ENCODE assay signal across 9 mouse cellular contexts in genomic region chr1:46018382-46018977, GRCm38 (mm10). TPM values are rescaled to one million over a fixed set of nuclear protein-coding genes. Genes with fewer than 3 reads are reported as not detected.
DNase-seq lines count a peak whose midpoint lies in the region; ATAC-seq lines count a peak whose summit lies in the region.
"Had no signal": no experiment of that assay in that cellular context is flagged by ENCODE, and none has a peak within 500 bp of the region (broad histone marks: within the 10 kb centered on the region; RNA-seq: fewer than 3 reads in every experiment).

No protein-coding gene starts in this region.

- no peak overlapping the region for H3K9ac ChIP-seq in hindbrain, embryonic 12.5 days
- no peak overlapping the region for H3K9ac ChIP-seq in stomach, embryonic 16.5 days (ENCODE audit: low read length)
- H3K9ac ChIP-seq: neural tube, embryonic 12.5 days had no signal

- no peaks in the 10 kb centered on the region for H3K36me3 ChIP-seq in hindbrain, embryonic 10.5 days
- no peaks in the 10 kb centered on the region for H3K36me3 ChIP-seq in hindbrain, embryonic 12.5 days
- H3K36me3 ChIP-seq in embryonic facial prominence, embryonic 10.5 days (replicated peaks): no peaks in the 10 kb centered on the region
- H3K36me3 ChIP-seq in stomach, embryonic 16.5 days (ENCODE audit: control insufficient read depth, insufficient read depth, low read length): no peaks in the 10 kb centered on the region
- H3K36me3 ChIP-seq: neural tube, embryonic 12.5 days had no signal

- ATAC-seq in hindbrain, embryonic 12.5 days (ENCODE audit: low FRiP score): no peak
- 0 out of 2 replicates have a peak, but pooled peaks have one; percentile 47 for ATAC-seq in stomach, embryonic 16.5 days (ENCODE audit: insufficient read depth, low FRiP score)

- DNase-seq in hindbrain, embryonic 10.5 days (ENCODE audit: low spot score): peak; percentile 35
- DNase-seq in ZHBTc4 (ENCODE audit: low read depth, low spot score): peak; percentile 12
- DNase-seq in embryonic facial prominence, embryonic 10.5 days (ENCODE audit: low spot score): peak; percentile 35
- DNase-seq in kidney, postnatal 10 days: peak; percentile 73
- DNase-seq in lung, postnatal 10 days: peak; percentile 63
- DNase-seq in T-cell, adult 2 months (ENCODE audit: low spot score): no peak

- H3K4me3 ChIP-seq in hindbrain, embryonic 10.5 days: no peak overlapping the region
- H3K4me3 ChIP-seq in hindbrain, embryonic 12.5 days: no peak overlapping the region
- no peak overlapping the region for H3K4me3 ChIP-seq in embryonic facial prominence, embryonic 10.5 days
- no peak overlapping the region for H3K4me3 ChIP-seq in stomach, embryonic 16.5 days (replicated peaks; ENCODE audit: low read length)
- H3K4me3 ChIP-seq: neural tube, embryonic 12.5 days had no signal

- no peak overlapping the region for H3K4me2 ChIP-seq in hindbrain, embryonic 12.5 days (replicated peaks)
- H3K4me2 ChIP-seq in stomach, embryonic 16.5 days (ENCODE audit: low read depth, low read length): no peak overlapping the region
- H3K4me2 ChIP-seq: neural tube, embryonic 12.5 days had no signal

- H3K9me3 ChIP-seq in hindbrain, embryonic 10.5 days: no peaks in the 10 kb centered on the region
- H3K9me3 ChIP-seq in hindbrain, embryonic 12.5 days (replicated peaks): no peaks in the 10 kb centered on the region
- no peaks in the 10 kb centered on the region for H3K9me3 ChIP-seq in embryonic facial prominence, embryonic 10.5 days
- H3K9me3 ChIP-seq in stomach, embryonic 16.5 days (replicated peaks; ENCODE audit: control insufficient read depth, low read length): no peaks in the 10 kb centered on the region
- H3K9me3 ChIP-seq: neural tube, embryonic 12.5 days had no signal

- 56% methylated on average over 2 of the region's 2 CpGs for WGBS in hindbrain, embryonic 10.5 days
- 62% methylated on average over 2 of the region's 2 CpGs for WGBS in hindbrain, embryonic 12.5 days
- 62% methylated on average over 2 of the region's 2 CpGs for WGBS in embryonic facial prominence, embryonic 10.5 days
- 43% methylated on average over 2 of the region's 2 CpGs for WGBS in stomach, embryonic 16.5 days

- H3K27me3 ChIP-seq in hindbrain, embryonic 10.5 days (ENCODE audit: insufficient read depth, poor library complexity, severe bottlenecking): no peaks in the 10 kb centered on the region
- H3K27me3 ChIP-seq in hindbrain, embryonic 12.5 days: no peaks in the 10 kb centered on the region
- H3K27me3 ChIP-seq in embryonic facial prominence, embryonic 10.5 days (replicated peaks; ENCODE audit: low read depth, poor library complexity, severe bottlenecking): no peaks in the 10 kb centered on the region
- H3K27me3 ChIP-seq in stomach, embryonic 16.5 days (ENCODE audit: control insufficient read depth, insufficient read depth, low read length): no peaks in the 10 kb centered on the region
- H3K27me3 ChIP-seq: neural tube, embryonic 12.5 days had no signal

- H3K27ac ChIP-seq in hindbrain, embryonic 10.5 days: no peak overlapping the region
- no peak overlapping the region for H3K27ac ChIP-seq in hindbrain, embryonic 12.5 days
- H3K27ac ChIP-seq in embryonic facial prominence, embryonic 10.5 days (replicated peaks): no peak overlapping the region
- no peak overlapping the region for H3K27ac ChIP-seq in stomach, embryonic 16.5 days (ENCODE audit: low read length)
- H3K27ac ChIP-seq: neural tube, embryonic 12.5 days had no signal

- no peaks in the 10 kb centered on the region for H3K4me1 ChIP-seq in hindbrain, embryonic 10.5 days (replicated peaks)
- no peaks in the 10 kb centered on the region for H3K4me1 ChIP-seq in hindbrain, embryonic 12.5 days
- no peaks in the 10 kb centered on the region for H3K4me1 ChIP-seq in embryonic facial prominence, embryonic 10.5 days
- H3K4me1 ChIP-seq in stomach, embryonic 16.5 days (ENCODE audit: control insufficient read depth, insufficient read depth, low read length): no peaks in the 10 kb centered on the region
- H3K4me1 ChIP-seq: neural tube, embryonic 12.5 days had no signal

RNA-seq across cellular contexts. Expression of gene Dnah7b, which starts 47.6 kb away (rescaled TPM):
- 2.3 TPM in 2 replicates for polyA plus RNA-seq in hindbrain, embryonic 10.5 days (2016; fragmentation: Nextera tagmentation; extraction: Ambion mirVana)
- 2.3 and 3.8 TPM in 2 replicates for polyA plus RNA-seq in hindbrain, embryonic 12.5 days (2016; fragmentation: Nextera tagmentation; extraction: Ambion mirVana)
- 2.3 and 2.9 TPM in 2 replicates for polyA plus RNA-seq in embryonic facial prominence, embryonic 10.5 days (2016; fragmentation: Nextera tagmentation; extraction: Ambion mirVana)
- 0.76 and 1.7 TPM in 2 replicates for polyA plus RNA-seq in stomach, embryonic 16.5 days (2015; fragmentation: Nextera tagmentation; extraction: Ambion mirVana)
